Mouse (Mus musculus): Measurements from ENCODE around the gene Pkig.

- no peak for TF ChIP-seq CTCF (IDR thresholded peaks at IDR 0.05; ENCODE audit: extremely low read depth, insufficient read depth, insufficient read length, insufficient replicate concordance)
- no peak for TF ChIP-seq POLR2A (IDR thresholded peaks at IDR 0.05; ENCODE audit: low read depth, low read length)
Observed at GRCm38 (mm10) chr2:163613990-163614389, 44.2 kb upstream of the Pkig start.
